Mouse (Mus musculus) cerebellum, adult 2 months (tissue): ENCODE data around the gene Elmo2.

ENCODE experiments used
- CTCF ChIP-seq: fragments of 200-500 bp; IDR thresholded peaks from 2 replicates; pipeline ENCODE4 v1.5.1; 2011; ENCODE audit warnings: low read depth, mild to moderate bottlenecking, control low read depth, low read length, moderate library complexity, borderline replicate concordance; ENCODE audit not compliant: insufficient read depth
- POLR2A ChIP-seq: fragments of 200-500 bp; IDR thresholded peaks from 2 replicates; pipeline ENCODE4 v1.6.1; 2011; ENCODE audit warnings: low read length, control low read depth, borderline replicate concordance; ENCODE audit not compliant: insufficient read depth

DNA sequence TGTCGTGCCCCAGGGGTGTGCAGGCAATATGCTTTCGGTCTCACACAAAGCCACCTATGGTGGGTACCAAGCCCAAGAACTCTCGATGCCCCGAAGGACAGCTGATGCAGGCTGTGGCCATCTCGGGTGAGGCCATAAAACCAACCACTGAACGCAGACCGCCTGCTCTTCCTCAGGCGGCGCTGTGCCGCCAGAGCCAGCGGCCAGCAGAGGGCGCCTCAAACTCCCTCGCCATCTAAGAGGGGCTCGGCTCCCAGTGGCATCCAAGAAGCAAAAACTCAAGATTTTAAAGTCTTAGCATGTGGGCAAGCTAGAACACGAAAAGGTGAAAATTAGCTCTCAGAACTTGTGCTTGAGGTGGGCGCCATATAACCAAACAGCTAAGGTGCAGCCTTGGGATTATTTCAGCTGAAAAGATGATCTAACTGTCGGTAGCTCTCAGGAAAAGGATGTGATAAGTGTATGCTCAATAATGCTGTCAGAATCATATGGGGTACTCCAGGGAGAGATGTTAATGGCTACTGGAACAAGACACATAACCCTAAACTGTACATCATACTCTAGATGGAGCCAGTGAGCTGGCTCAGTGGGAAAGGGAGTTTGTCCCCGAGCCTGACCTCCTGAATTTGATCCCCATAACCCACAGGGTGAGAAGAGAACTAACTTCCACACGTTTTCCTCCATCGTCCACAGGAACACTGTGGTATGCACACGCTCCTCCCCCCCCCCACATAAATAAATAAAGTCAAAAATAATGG is 38.2 kb upstream of the Elmo2 start:
- TF ChIP-seq CTCF (peak; percentile 74), POLR2A (no peak)
